Mouse (Mus musculus) heart, embryonic 15.5 days (tissue): Measurements from ENCODE around the gene Wdr44. TPM values are rescaled to one million over a fixed set of nuclear protein-coding genes. Genes with fewer than 3 reads are reported as not detected.
"Not testable (repeated sequence)": the region's sequence is repeated elsewhere in the genome, so short reads cannot be mapped to it uniquely, and the experiment has no call there.

Experiments used
- ATAC-seq: fragments of 200-750 bp; cut with Nextera tagmentation; replicated peaks from 2 replicates; pipeline ENCODE4 v1.8.0; 2017; ENCODE audit warnings: low read depth, moderate TSS enrichment; ENCODE audit not compliant: insufficient number of reproducible peaks, insufficient read depth, low FRiP score
- H3K27ac ChIP-seq: fragments of 300-500 bp; sonication (generic); 2 replicates; pipeline ENCODE4 v1.5.1; 2015; ENCODE audit warnings: mild to moderate bottlenecking, inconsistent platforms
- H3K27me3 ChIP-seq: fragments of 300-500 bp; sonication (generic); 2 replicates; pipeline ENCODE4 v1.6.1; 2015; ENCODE audit warnings: inconsistent platforms
- H3K36me3 ChIP-seq: fragments of 300-500 bp; sonication (generic); 2 replicates; pipeline ENCODE4 v1.6.1; 2015; ENCODE audit warnings: mild to moderate bottlenecking, inconsistent platforms
- H3K4me1 ChIP-seq: fragments of 300-500 bp; sonication (generic); replicated peaks from 2 replicates; pipeline ENCODE4 v1.6.1; 2015; ENCODE audit warnings: inconsistent platforms
- H3K4me2 ChIP-seq: fragments of 300-500 bp; sonication (generic); 2 replicates; pipeline ENCODE4 v1.6.1; 2015; ENCODE audit warnings: inconsistent platforms, mild to moderate bottlenecking, moderate library complexity
- H3K4me3 ChIP-seq: fragments of 300-500 bp; sonication (generic); 2 replicates; pipeline ENCODE4 v1.5.1; 2015; ENCODE audit warnings: mild to moderate bottlenecking, inconsistent platforms
- H3K9ac ChIP-seq: fragments of 300-500 bp; sonication (generic); 2 replicates; pipeline ENCODE4 v1.6.1; 2015; ENCODE audit warnings: mild to moderate bottlenecking, inconsistent platforms
- H3K9me3 ChIP-seq: fragments of 300-500 bp; sonication (generic); replicated peaks from 2 replicates; pipeline ENCODE4 v1.6.1; 2016; ENCODE audit warnings: inconsistent platforms
- WGBS: fragments of 180-500 bp; shearing (Covaris S2); methylation state at CpG from one replicate; pipeline ENCODE4 v1.1.7; 2015; ENCODE audit warnings: mixed read lengths; 5-methylcytosine and 5-hydroxymethylcytosine counted together
- polyA plus RNA-seq: library from polyadenylated mRNA; unstranded; fragments of >200 nt; fragmentation: Nextera tagmentation; extraction: Ambion mirVana; gene quantifications from 2 replicates; pipeline ENCODE4 v1.2.1, GENCODE M21; 2015

Wdr44 gene
- polyA plus RNA-seq, 1 experiment from 2014 or later: 9.0 TPM

DNA sequence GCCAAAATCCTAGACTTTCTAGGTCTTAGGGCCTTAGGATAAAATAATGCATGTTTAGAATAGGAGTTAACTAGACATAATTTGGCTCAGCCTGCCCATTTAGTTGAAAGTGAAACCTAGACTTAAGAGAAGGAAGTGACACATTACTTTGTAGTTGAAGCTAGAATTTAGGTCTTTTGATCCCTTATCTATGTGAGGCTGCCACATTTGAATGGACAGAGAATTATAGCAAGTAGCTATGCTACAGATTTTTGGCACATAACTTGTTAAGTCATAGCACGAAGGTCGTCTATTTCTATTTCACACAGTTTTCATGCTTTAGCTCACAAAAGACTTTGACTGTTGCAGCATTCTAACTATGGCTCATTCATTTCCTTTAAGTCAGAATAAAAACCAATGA, 4.5 kb downstream of the Wdr44 start:
- H3K27me3 ChIP-seq: no peaks in the 10 kb centered on the region
- H3K4me3 ChIP-seq: no peak overlapping the region
- WGBS: 55% methylated on average over 2 of the region's 2 CpGs
- H3K27ac ChIP-seq: no peak overlapping the region
- H3K9me3 ChIP-seq: no peaks in the 10 kb centered on the region
- H3K36me3 ChIP-seq: no peaks in the 10 kb centered on the region
- no peaks in the 10 kb centered on the region for H3K4me1 ChIP-seq
- H3K4me2 ChIP-seq: no peak overlapping the region
- H3K9ac ChIP-seq: no peak overlapping the region
- ATAC-seq: no peak

DNA sequence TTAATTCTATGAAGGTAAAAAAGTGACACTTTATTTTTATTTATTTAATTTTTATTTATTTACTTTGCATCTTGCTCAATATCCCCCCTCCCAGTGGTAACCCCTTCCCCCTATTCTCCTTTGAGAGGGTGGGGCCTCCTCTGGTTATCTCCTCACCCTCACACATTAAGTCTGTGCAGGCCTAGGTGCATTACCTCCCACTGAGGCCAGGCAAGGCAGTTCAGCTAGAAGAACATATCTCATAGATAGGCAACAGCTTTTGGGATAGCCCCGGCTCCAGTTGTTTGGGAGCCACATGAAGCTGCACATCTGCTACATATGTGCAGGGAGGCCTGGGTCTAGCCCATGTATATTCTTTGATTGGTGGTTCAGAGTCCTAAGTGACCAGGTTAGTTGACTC, 6.2 kb downstream of the Wdr44 start:
- H3K4me3 ChIP-seq: no peak overlapping the region
- no peaks in the 10 kb centered on the region for H3K36me3 ChIP-seq
- H3K4me1 ChIP-seq: no peaks in the 10 kb centered on the region
- no peaks in the 10 kb centered on the region for H3K9me3 ChIP-seq
- H3K27ac ChIP-seq: no peak overlapping the region
- no peak overlapping the region for H3K4me2 ChIP-seq
- WGBS: 87% methylated on average over 1 of the region's 1 CpGs
- no peaks in the 10 kb centered on the region for H3K27me3 ChIP-seq
- no peak overlapping the region for H3K9ac ChIP-seq
- no peak for ATAC-seq

DNA sequence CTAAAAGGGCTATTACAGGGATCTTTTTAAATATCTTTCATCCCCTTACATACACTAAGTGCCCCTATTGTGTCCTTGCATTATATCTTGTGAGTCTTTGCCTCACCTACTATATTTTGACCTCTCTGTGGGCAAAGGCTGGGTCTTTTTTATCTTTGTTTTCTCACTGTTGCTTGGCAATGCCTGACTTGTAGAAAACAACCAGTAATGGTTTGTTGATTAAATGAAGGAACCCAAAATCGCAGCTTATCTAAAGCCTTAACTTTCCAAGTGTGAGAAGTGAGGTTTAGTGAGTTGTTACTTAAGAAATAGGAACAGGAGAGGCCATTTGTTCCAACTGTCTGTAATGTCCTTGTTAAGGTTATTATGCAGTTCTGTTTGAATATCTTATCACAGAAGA, 24.4 kb downstream of the Wdr44 start:
- H3K9me3 ChIP-seq: no peaks in the 10 kb centered on the region
- H3K27me3 ChIP-seq: no peaks in the 10 kb centered on the region
- no peak overlapping the region for H3K9ac ChIP-seq
- no peak overlapping the region for H3K4me3 ChIP-seq
- H3K4me2 ChIP-seq: no peak overlapping the region
- 32% methylated on average over 1 of the region's 1 CpGs for WGBS
- no peak for ATAC-seq
- H3K36me3 ChIP-seq: no peaks in the 10 kb centered on the region
- no peak overlapping the region for H3K27ac ChIP-seq
- no peaks in the 10 kb centered on the region for H3K4me1 ChIP-seq

DNA sequence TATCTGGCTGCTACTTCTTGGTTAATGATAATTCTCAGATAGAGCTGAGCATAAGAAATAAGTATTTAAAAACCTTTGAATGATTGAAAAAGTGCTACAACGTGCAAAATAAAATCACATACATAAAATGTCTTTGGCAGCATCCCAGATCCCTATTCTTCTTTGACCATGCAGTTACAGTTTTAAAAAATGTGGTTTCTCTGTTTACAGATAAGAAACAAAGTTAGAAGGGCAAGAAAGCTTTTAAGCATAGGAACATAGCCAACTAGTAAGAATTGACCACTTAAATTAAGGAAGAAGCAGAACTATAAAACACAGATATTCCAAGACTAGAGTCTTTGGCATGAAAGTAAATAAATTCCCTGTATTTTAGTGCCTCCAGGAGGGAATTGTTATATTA, 34.6 kb downstream of the Wdr44 start:
- no peaks in the 10 kb centered on the region for H3K27me3 ChIP-seq
- no peak overlapping the region for H3K4me3 ChIP-seq
- H3K4me2 ChIP-seq: no peak overlapping the region
- no peak overlapping the region for H3K27ac ChIP-seq
- no peak overlapping the region for H3K9ac ChIP-seq
- ATAC-seq: no peak
- no peaks in the 10 kb centered on the region for H3K4me1 ChIP-seq
- no peaks in the 10 kb centered on the region for H3K36me3 ChIP-seq
- H3K9me3 ChIP-seq: no peaks in the 10 kb centered on the region
- WGBS: 53% methylated on average over 1 of the region's 1 CpGs

DNA sequence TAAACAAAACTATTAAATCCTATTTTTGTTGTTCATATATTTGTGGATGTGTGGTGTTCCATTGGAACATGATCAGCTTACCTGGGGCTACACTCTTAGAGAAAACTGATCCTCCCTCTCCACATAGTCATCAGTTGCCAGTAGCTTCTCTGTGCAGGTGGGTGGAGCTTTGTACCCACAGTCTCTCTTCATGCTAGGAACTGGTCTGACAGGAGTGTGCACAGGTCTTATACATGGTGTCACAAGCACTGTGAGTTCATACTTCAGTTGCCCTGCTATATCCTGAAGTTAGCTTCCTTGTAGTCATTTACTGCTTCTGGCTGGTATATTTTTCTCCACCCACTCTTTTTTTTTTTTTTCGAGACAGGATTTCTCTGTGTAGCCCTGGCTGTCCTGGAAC, 61.8 kb downstream of the Wdr44 start:
- Histone ChIP-seq H3K27ac (no peak overlapping the region), H3K27me3 (no peaks in the 10 kb centered on the region), H3K4me3 (no peak overlapping the region), H3K36me3 (no peaks in the 10 kb centered on the region), H3K9me3 (no peaks in the 10 kb centered on the region), H3K4me2 (no peak overlapping the region), H3K9ac (no peak overlapping the region), H3K4me1 (no peaks in the 10 kb centered on the region)
- WGBS: 54% methylated on average over 1 of the region's 1 CpGs
- ATAC-seq: no peak

DNA sequence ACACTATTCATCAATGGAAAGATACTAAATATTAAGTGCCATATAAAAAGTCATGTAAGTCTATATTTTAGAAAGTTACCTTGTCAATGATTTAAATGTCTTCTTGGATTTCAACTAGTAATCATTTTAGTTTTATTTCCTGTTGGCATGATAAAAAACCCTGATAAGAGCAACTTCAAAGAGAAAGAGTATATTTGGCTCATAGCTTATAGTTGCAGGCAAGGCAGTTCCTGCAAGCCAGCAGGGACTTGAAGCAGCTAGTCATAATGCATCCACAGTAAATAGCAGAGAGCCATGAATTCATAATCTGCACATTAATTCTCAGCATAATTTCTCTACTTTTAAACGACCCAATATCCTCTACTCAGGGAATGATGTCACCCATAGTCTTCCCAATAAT, 75.0 kb downstream of the Wdr44 start:
- Histone ChIP-seq H3K4me1 (no peaks in the 10 kb centered on the region), H3K4me2 (no peak overlapping the region), H3K27ac (no peak overlapping the region), H3K4me3 (no peak overlapping the region), H3K27me3 (no peaks in the 10 kb centered on the region), H3K9me3 (no peaks in the 10 kb centered on the region), H3K36me3 (no peaks in the 10 kb centered on the region; the same call in 1 of the 2 replicates), H3K9ac (no peak overlapping the region)
- ATAC-seq: no peak
- 69% methylated on average over 1 of the region's 1 CpGs for WGBS

DNA sequence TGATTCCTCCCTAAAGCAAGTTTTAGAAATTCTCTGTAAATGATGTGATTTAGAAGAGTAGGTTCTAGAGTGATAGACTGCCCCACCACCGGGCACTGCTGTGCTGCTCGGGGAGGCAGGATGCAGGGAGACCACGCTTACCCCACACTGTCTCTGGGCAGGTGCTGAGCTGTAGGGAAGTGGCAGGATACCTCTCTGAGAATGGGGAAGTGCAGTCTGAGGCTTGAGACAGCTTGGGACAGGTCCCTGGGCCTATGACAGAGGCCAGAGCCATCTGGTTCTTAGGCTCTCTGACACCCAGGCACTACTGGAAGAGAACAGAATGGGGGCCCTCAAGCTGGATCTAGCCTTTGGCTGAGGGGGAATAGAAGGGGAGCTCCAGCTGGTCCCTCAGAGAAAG, 114.3 kb downstream of the Wdr44 start:
- Histone ChIP-seq H3K9me3 (no peaks in the 10 kb centered on the region), H3K4me3 (no peak overlapping the region), H3K27ac (no peak overlapping the region), H3K9ac (no peak overlapping the region), H3K4me2 (no peak overlapping the region), H3K36me3 (no peaks in the 10 kb centered on the region), H3K27me3 (no peaks in the 10 kb centered on the region), H3K4me1 (no peaks in the 10 kb centered on the region)
- ATAC-seq: no peak
- 78% methylated on average over 3 of the region's 3 CpGs for WGBS

DNA sequence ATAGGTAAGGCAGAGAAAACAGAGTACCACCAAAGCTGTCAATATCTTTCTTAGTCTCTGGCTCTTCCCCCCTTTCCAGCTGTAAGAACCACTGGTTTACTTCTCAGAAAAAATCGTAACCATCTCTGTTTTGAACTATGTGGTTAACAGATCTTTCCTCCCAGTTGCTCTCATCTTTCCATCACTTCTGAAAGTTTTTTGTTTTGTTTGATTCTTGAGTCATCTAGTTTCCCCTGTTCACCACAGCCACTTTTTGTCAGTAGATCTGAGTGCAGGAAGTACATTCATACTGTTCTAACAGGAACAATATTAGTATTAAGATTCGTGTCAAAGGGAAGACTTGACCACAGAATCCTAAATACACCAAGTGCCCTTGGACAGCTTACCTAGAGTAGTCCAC, 117.5 kb downstream of the Wdr44 start:
- no peak for ATAC-seq
- Histone ChIP-seq H3K36me3 (no peaks in the 10 kb centered on the region), H3K9me3 (no peaks in the 10 kb centered on the region), H3K4me2 (no peak overlapping the region), H3K9ac (no peak overlapping the region), H3K4me1 (no peaks in the 10 kb centered on the region), H3K4me3 (no peak overlapping the region), H3K27ac (no peak overlapping the region), H3K27me3 (no peaks in the 10 kb centered on the region)
- WGBS: 65% methylated on average over 2 of the region's 2 CpGs

DNA sequence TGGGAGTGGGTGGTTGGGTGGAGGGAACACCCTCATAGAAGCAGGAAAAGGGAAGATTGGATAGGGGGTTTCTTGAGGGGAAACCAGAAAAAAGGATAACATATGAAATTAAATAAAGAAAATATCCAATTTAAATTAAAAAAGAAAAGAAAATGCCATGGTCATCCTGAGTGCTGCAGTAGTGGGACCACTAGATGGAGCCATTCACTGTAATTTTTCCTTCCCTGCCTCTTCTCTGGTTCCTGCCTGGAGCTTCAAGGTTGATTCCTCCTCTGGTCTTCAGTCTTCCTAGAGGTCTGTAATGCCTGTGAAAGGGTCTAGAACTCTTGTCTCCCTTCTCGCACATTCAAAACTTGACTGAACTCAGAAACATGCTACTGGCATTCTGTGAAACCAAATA, 120.4 kb downstream of the Wdr44 start:
- WGBS: 72% methylated on average over 1 of the region's 1 CpGs
- not testable (repeated sequence) for ATAC-seq, H3K4me3 ChIP-seq

DNA sequence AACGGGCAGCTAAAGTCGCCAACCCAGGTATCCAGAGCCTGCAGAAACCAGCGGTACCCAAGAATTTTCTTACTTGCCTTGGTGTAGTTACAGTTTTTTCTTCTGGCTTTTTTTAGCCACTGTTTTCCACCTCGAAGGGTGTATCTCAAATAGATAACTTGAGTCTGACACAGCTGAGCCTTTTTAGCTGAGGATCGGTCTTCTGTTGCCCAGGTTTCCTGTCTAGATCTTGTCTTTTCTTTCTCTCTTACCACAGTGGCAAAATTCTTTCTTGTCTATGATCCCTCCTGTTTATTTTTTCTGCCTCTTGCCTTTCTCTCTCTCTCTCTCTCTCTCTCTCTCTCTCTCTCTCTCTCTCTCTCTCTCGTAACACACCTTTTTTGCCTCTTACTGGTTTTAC, 130.0 kb downstream of the Wdr44 start:
- not testable (repeated sequence) for H3K4me1 ChIP-seq, H3K4me3 ChIP-seq, H3K27ac ChIP-seq, H3K27me3 ChIP-seq, H3K36me3 ChIP-seq, H3K9ac ChIP-seq, H3K9me3 ChIP-seq, ATAC-seq, H3K4me2 ChIP-seq
- WGBS: 61% methylated on average over 6 of the region's 6 CpGs

More for the DNA sequence above, 120.4 kb downstream of the Wdr44 start:
- H3K4me1 ChIP-seq, H3K9me3 ChIP-seq, H3K36me3 ChIP-seq, H3K27me3 ChIP-seq, H3K4me2 ChIP-seq, H3K27ac ChIP-seq, H3K9ac ChIP-seq: not testable (repeated sequence)

DNA sequence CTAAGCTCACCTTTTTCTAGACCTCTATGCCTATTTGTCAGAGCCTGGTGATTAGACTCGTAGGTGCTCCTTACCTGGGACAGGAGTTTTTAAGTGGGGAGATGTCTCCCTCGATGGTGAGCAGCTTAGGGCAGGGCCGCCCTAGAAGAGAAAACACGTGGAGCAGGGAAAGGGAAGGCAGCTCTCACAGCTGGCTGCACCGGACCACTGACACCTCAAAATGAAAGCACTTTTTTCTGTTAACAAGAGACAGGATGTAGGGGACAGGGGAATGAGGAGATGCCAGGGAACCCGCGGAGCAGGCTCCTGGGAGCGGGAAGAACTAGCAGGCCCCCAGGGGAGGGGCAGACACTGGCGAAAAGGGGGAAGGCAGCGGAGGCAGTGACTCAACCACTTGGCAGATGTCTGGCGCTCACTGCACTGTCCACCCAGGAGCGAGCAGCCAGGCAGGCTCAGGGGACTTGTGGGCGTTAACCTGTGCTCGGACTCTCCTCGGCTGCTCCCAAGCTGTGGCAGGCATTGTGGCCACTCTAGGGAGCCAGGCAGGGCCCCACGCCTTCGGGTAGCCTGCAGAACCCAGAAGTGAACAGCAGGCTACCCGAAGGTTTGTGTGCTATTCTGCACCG, 130.7 kb downstream of the Wdr44 start:
- WGBS: 51% methylated on average over 19 of the region's 19 CpGs
- H3K4me2 ChIP-seq: peak overlapping the region; percentile 52
- no peaks in the 10 kb centered on the region for H3K9me3 ChIP-seq
- no peaks in the 10 kb centered on the region for H3K36me3 ChIP-seq
- no peak overlapping the region for H3K27ac ChIP-seq
- H3K4me3 ChIP-seq: peak overlapping the region; percentile 28
- H3K4me1 ChIP-seq: no peaks in the 10 kb centered on the region
- no peak overlapping the region for H3K9ac ChIP-seq
- no peaks in the 10 kb centered on the region for H3K27me3 ChIP-seq
- no peak for ATAC-seq

DNA sequence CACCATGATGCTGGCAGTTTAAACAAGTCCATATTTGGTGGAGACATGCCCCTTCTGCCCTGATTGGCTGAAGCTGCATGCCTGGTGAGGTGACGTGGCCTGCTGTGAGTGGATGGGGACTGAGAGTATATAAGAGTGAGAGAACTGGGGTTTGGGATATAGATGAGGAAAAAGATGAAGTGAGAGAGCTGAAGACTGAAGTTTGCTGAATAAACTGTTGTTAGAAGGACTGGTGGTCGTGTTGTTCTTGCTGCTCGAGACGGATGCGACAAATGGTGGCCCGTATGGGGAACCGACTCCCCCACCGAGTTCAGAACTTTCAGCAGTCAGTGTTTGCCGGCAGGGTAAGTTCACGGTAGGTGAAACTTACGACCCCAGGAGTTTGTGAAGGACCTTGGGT, 140.9 kb downstream of the Wdr44 start:
- H3K4me2 ChIP-seq, H3K27ac ChIP-seq, H3K27me3 ChIP-seq, H3K4me1 ChIP-seq, H3K36me3 ChIP-seq, H3K4me3 ChIP-seq, ATAC-seq, H3K9ac ChIP-seq, H3K9me3 ChIP-seq: not testable (repeated sequence)
- 80% methylated on average over 11 of the region's 11 CpGs for WGBS
